Mouse (Mus musculus) embryonic facial prominence, embryonic 13.5 days (tissue): ENCODE measurements around the gene 4933405L10Rik. TPM values are rescaled to one million over a fixed set of nuclear protein-coding genes. Genes with fewer than 3 reads are reported as not detected.
A peak's percentile ranks its signal among the peaks of the same experiment; 100 is the strongest.

Source experiments
- ATAC-seq: fragments of 200-750 bp; cut with Nextera tagmentation; 2 replicates; pipeline ENCODE4 v1.8.0; 2017; ENCODE audit warnings: low read depth; ENCODE audit not compliant: insufficient number of reproducible peaks, insufficient read depth, low FRiP score, low TSS enrichment
- H3K27ac ChIP-seq: fragments of 300-500 bp; sonication (generic); 2 replicates; pipeline ENCODE4 v1.5.1; 2015; ENCODE audit warnings: moderate library complexity, mild to moderate bottlenecking, inconsistent platforms
- H3K27me3 ChIP-seq: fragments of 300-500 bp; sonication (generic); 2 replicates; pipeline ENCODE4 v1.6.1; 2015; ENCODE audit warnings: mild to moderate bottlenecking, inconsistent platforms
- H3K36me3 ChIP-seq: fragments of 300-500 bp; sonication (generic); 2 replicates; pipeline ENCODE4 v1.6.1; 2015; ENCODE audit warnings: mild to moderate bottlenecking, inconsistent platforms
- H3K4me1 ChIP-seq: fragments of 300-500 bp; sonication (generic); 2 replicates; pipeline ENCODE4 v1.6.1; 2015; ENCODE audit warnings: inconsistent platforms
- H3K4me2 ChIP-seq: fragments of 300-500 bp; sonication (generic); 2 replicates; pipeline ENCODE4 v1.6.1; 2015; ENCODE audit warnings: moderate library complexity, mild to moderate bottlenecking, inconsistent platforms
- H3K4me3 ChIP-seq: fragments of 300-500 bp; sonication (generic); 2 replicates; pipeline ENCODE4 v1.5.1; 2015; ENCODE audit warnings: mild to moderate bottlenecking, inconsistent platforms
- H3K9ac ChIP-seq: fragments of 300-500 bp; sonication (generic); 2 replicates; pipeline ENCODE4 v1.6.1; 2015; ENCODE audit warnings: mild to moderate bottlenecking, inconsistent platforms
- H3K9me3 ChIP-seq: fragments of 300-500 bp; sonication (generic); 2 replicates; pipeline ENCODE4 v1.6.1; 2016; ENCODE audit warnings: inconsistent platforms
- WGBS: fragments of 180-500 bp; shearing (Covaris S2); methylation state at CpG from one replicate; pipeline ENCODE4 v1.1.7; 2015; ENCODE audit warnings: mixed read lengths; 5-methylcytosine and 5-hydroxymethylcytosine counted together
- polyA plus RNA-seq: library from polyadenylated mRNA; unstranded; fragments of >200 nt; fragmentation: Nextera tagmentation; extraction: Ambion mirVana; gene quantifications from 2 replicates; pipeline ENCODE4 v1.2.1, GENCODE M21; 2015

The 4933405L10Rik gene
- polyA plus RNA-seq, 1 experiment from 2014 or later, result 0.25 TPM

DNA sequence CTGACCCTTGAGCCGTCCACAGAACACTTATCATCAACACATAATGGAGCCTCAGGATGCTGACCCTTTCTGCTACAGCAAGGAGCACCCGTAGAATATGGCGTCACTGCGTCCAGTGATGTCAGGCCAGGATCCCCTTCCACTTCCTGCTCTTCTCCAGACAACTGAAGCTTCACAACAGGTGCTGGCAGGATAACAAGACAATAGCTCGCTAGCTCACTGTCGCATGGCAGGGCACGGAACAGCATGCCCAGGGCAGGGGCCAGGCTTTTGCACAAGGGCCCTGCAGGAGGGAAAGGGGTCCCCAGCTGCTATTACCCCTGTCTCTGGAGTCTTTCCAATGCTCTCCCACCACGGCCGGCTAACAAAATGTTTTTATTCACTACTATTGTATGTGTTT, 15.4 kb downstream of the 4933405L10Rik start:
- no peaks in the 10 kb centered on the region for H3K4me1 ChIP-seq
- no peaks in the 10 kb centered on the region for H3K27me3 ChIP-seq
- 94% methylated on average over 9 of the region's 9 CpGs for WGBS
- no peak overlapping the region for H3K9ac ChIP-seq
- no peak overlapping the region for H3K4me2 ChIP-seq
- H3K9me3 ChIP-seq, result no peaks in the 10 kb centered on the region
- H3K36me3 ChIP-seq, result peaks cover 37% of the 10 kb centered on the region
- no peak overlapping the region for H3K27ac ChIP-seq
- no peak overlapping the region for H3K4me3 ChIP-seq
- ATAC-seq, result no peak

DNA sequence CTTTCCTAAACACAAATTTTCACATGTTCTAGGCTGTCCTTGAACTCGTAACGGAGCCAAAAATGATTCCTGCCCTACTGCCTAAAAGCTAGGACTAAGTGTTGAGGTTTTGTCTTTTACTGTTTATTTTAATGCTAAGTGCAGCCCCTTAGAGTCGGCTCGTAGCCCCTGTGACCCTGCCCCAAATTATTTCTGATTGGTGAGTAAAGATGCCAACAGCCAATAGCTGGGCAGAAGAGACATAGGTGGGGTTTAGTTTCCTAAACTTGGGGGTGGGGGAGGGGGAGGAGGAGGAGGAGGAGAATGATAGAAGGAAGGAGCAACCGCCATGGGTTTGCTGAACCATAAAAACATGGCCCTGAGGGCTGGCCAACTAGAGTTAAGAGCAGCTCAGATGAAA, 18.3 kb downstream of the 4933405L10Rik start:
- 79% methylated on average over 5 of the region's 5 CpGs for WGBS

GRCm38 (mm10) chr8:105727397-105728124, 20.1 kb downstream of the 4933405L10Rik start:
- ATAC-seq, result no peak
- Histone ChIP-seq H3K36me3 (peaks cover 37% of the 10 kb centered on the region), H3K27ac (peak overlapping the region; percentile 8; the same call in 1 of the 2 replicates), H3K9ac (no peak overlapping the region), H3K27me3 (no peaks in the 10 kb centered on the region), H3K4me3 (no peak overlapping the region), H3K4me2 (no peak overlapping the region), H3K9me3 (no peaks in the 10 kb centered on the region), H3K4me1 (no peaks in the 10 kb centered on the region)
- WGBS, result 85% methylated on average over 18 of the region's 18 CpGs

More for the DNA sequence above, 18.3 kb downstream of the 4933405L10Rik start:
- ATAC-seq, result no peak
- Histone ChIP-seq H3K9me3 (no peaks in the 10 kb centered on the region), H3K36me3 (peaks cover 43% of the 10 kb centered on the region), H3K4me1 (no peaks in the 10 kb centered on the region), H3K9ac (no peak overlapping the region), H3K27me3 (no peaks in the 10 kb centered on the region), H3K4me2 (no peak overlapping the region), H3K4me3 (no peak overlapping the region), H3K27ac (no peak overlapping the region)

- H3K4me1 ChIP-seq, result no peaks in the 10 kb centered on the region
- H3K27me3 ChIP-seq, result no peaks in the 10 kb centered on the region
- no peak overlapping the region for H3K4me3 ChIP-seq
- ATAC-seq, result no peak
- H3K27ac ChIP-seq, result no peak overlapping the region
- WGBS, result 93% methylated on average over 5 of the region's 5 CpGs
- no peaks in the 10 kb centered on the region for H3K9me3 ChIP-seq
- peaks cover 13% of the 10 kb centered on the region for H3K36me3 ChIP-seq
- H3K4me2 ChIP-seq, result no peak overlapping the region
- H3K9ac ChIP-seq, result no peak overlapping the region
Measured at GRCm38 (mm10) chr8:105732186-105732585, 24.7 kb downstream of the 4933405L10Rik start.

- 91% methylated on average over 5 of the region's 5 CpGs for WGBS
Measured at GRCm38 (mm10) chr8:105739216-105739615, 31.8 kb downstream of the 4933405L10Rik start.

GRCm38 (mm10) chr8:105743301-105743700, 35.8 kb downstream of the 4933405L10Rik start:
- no peak overlapping the region for H3K4me3 ChIP-seq

More at GRCm38 (mm10) chr8:105739216-105739615, 31.8 kb downstream of the 4933405L10Rik start:
- no peaks in the 10 kb centered on the region for H3K27me3 ChIP-seq
- H3K4me3 ChIP-seq, result no peak overlapping the region
- no peak overlapping the region for H3K4me2 ChIP-seq
- no peak overlapping the region for H3K9ac ChIP-seq
- ATAC-seq, result no peak
- peaks cover 6% of the 10 kb centered on the region; the same call in 1 of the 2 replicates for H3K36me3 ChIP-seq
- H3K9me3 ChIP-seq, result no peaks in the 10 kb centered on the region
- H3K27ac ChIP-seq, result no peak overlapping the region
- H3K4me1 ChIP-seq, result no peaks in the 10 kb centered on the region

DNA sequence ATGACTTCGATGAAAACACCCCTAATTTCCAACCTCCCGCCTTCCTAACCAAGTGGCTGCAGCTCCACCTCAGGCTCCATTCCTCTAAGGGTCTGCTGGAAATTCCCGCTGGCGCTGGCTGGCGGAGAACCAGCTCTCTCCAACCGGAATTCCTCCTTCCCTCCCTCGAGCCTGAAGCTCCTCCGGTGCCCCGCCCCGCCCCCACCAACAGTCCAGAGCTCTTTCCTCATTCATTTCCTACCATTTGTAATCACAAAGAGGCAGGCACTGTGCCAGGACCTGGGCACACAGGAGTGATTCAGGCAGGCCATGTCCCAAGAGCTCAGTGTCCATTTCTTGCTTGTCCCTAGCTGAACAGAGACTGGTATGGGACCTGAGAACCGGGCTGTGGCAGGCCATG, 43.2 kb downstream of the 4933405L10Rik start:
- Histone ChIP-seq H3K9ac (peak overlapping the region; percentile 22; the same call in 1 of the 2 replicates), H3K27ac (peak overlapping the region; percentile 72), H3K4me3 (0 out of 2 replicates have a peak overlapping the region, but pooled peaks have one; percentile 12), H3K4me1 (peaks cover 32% of the 10 kb centered on the region), H3K36me3 (0 out of 2 replicates have a peak, but pooled peaks cover 7% of the 10 kb centered on the region), H3K9me3 (no peaks in the 10 kb centered on the region), H3K4me2 (peak overlapping the region; percentile 41), H3K27me3 (no peaks in the 10 kb centered on the region)
- no peak for ATAC-seq
- WGBS, result 9% methylated on average over 11 of the region's 11 CpGs

More at GRCm38 (mm10) chr8:105743301-105743700, 35.8 kb downstream of the 4933405L10Rik start:
- 85% methylated on average over 4 of the region's 4 CpGs for WGBS
- H3K4me2 ChIP-seq, result no peak overlapping the region
- no peak overlapping the region for H3K27ac ChIP-seq
- peaks cover 7% of the 10 kb centered on the region for H3K4me1 ChIP-seq
- ATAC-seq, result no peak
- no peaks in the 10 kb centered on the region for H3K27me3 ChIP-seq
- peaks cover 7% of the 10 kb centered on the region; the same call in 1 of the 2 replicates for H3K36me3 ChIP-seq
- H3K9me3 ChIP-seq, result no peaks in the 10 kb centered on the region
- H3K9ac ChIP-seq, result no peak overlapping the region

DNA sequence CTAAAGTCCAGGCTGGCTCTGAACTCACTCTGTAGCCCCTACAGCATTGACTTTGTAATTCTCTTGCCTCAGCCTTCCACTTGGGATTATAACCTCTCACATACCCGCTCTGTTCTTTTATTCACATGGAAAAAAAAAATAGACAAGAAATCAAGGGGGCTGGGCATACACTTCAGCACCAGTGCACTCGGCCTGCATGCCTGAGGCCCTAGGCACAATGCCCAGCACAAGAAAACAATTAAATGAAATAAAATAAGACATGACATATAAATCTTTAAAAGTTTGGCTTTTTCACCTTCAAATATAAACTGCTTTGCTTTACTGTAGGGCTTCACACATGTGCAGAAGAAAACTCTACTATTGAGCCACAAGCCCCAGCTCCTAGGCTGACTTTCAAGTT, 46.5 kb downstream of the 4933405L10Rik start:
- 0 out of 2 replicates have a peak, but pooled peaks cover 2% of the 10 kb centered on the region for H3K36me3 ChIP-seq
- H3K27me3 ChIP-seq, result no peaks in the 10 kb centered on the region
- WGBS, result 50% methylated on average over 2 of the region's 2 CpGs
- H3K4me1 ChIP-seq, result peaks cover 34% of the 10 kb centered on the region
- no peak for ATAC-seq
- no peak overlapping the region for H3K27ac ChIP-seq
- H3K4me3 ChIP-seq, result no peak overlapping the region
- no peaks in the 10 kb centered on the region for H3K9me3 ChIP-seq
- no peak overlapping the region for H3K9ac ChIP-seq
- no peak overlapping the region for H3K4me2 ChIP-seq

- Histone ChIP-seq H3K27ac (no peak overlapping the region), H3K4me3 (no peak overlapping the region), H3K4me2 (no peak overlapping the region), H3K27me3 (no peaks in the 10 kb centered on the region), H3K4me1 (peaks cover 36% of the 10 kb centered on the region), H3K9ac (no peak overlapping the region), H3K36me3 (0 out of 2 replicates have a peak, but pooled peaks cover 2% of the 10 kb centered on the region), H3K9me3 (no peaks in the 10 kb centered on the region)
- WGBS, result 86% methylated on average over 2 of the region's 2 CpGs
- no peak for ATAC-seq
Measured at GRCm38 (mm10) chr8:105754688-105755087, 47.2 kb downstream of the 4933405L10Rik start.

DNA sequence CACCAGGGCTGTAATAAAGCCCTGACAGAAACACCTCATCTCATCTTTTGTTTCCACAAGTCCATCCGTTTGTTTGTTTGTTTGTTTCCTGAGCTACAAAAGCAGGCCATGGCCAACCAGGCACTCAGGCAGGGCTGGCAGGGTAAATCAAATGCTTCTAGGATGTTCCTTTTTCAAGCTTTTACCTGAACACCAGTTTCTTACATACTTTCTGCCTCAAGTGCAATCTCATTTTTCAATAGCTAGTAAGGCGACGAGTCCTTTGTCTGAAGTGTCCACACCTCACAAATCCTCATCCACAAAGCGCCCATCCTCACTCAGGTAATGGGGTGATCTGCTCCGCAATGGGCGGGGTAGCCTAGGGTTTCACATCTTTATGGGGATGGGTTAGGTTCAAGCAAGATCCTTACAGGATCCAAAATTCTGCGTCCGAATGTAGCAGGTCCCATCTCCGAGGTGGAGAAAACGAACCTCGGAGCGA, 50.4 kb downstream of the 4933405L10Rik start:
- peaks cover 22% of the 10 kb centered on the region for H3K4me1 ChIP-seq
- H3K36me3 ChIP-seq, result 0 out of 2 replicates have a peak, but pooled peaks cover 2% of the 10 kb centered on the region
- peak overlapping the region; percentile 77 for H3K4me2 ChIP-seq
- peak overlapping the region; percentile 82 for H3K27ac ChIP-seq
- no peaks in the 10 kb centered on the region for H3K27me3 ChIP-seq
- H3K4me3 ChIP-seq, result peak overlapping the region; percentile 94
- no peak for ATAC-seq
- no peaks in the 10 kb centered on the region for H3K9me3 ChIP-seq
- WGBS, result under 1% methylated on average over 12 of the region's 12 CpGs
- peak overlapping the region; percentile 86 for H3K9ac ChIP-seq

DNA sequence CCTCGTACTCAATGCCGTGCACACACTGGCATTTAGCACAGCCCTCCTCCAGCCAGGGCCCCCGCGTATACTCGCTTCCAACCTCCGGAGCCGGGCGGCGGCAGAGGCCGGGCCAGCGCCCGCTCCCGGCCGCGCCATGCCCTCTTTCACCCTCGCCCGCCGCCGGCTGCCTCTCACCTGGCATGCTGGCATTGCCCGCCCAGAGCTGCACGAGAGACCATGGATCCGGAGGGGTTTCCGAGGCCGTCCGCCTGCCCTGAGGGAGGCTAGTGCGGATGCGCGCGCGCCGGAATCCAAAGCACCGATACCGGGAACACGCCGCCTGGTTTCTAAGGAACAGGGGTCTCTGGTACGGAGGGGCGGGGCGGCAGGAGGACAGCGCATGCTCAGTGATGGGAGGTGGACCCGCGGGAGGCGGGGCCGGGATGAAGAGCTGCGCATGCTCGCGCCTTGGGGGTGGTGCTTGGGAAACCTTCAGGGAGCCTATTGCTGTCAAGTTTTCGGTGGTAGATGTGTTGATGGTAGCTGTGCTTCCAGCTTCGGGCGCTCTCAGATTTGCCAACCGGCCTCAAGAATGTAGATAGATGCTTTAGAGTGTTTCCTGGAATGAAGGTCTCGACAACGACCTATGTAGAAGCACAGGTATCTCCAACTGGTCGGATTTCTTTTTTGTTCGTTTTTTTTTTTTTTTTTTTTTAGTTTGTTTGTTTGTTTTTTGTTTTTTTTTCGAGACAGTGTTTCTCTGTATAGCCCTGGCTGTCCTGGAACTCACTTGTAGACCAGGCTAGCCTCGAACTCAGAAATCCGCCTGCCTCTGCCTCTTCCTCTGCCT, 51.0 kb downstream of the 4933405L10Rik start, which contains the start of gene Gfod2:
Gene Gfod2, minus strand, starts transcription at position 388 of the 832 bp plus-strand sequence.
- Histone ChIP-seq H3K4me3 (peak within 1 kb of the TSS; percentile 94), H3K27me3 (no peaks in the 10 kb centered on the region), H3K9me3 (no peaks in the 10 kb centered on the region), H3K27ac (peak within 1 kb of the TSS; percentile 82), H3K36me3 (0 out of 2 replicates have a peak, but pooled peaks cover 2% of the 10 kb centered on the region), H3K4me2 (peak within 1 kb of the TSS; percentile 77), H3K4me1 (peaks cover 19% of the 10 kb centered on the region), H3K9ac (peak within 1 kb of the TSS; percentile 86)
- WGBS, result 3% methylated on average over 57 of the region's 57 CpGs
- ATAC-seq, result peak; percentile 95
